Mouse (Mus musculus) embryonic facial prominence, embryonic 15.5 days (tissue): ENCODE data around the gene Ptma. TPM values are rescaled to one million over a fixed set of nuclear protein-coding genes. Genes with fewer than 3 reads are reported as not detected.

Experiments
- ATAC-seq: fragments of 200-750 bp; cut with Nextera tagmentation; 2 replicates; pipeline ENCODE4 v1.8.0; 2017; ENCODE audit warnings: low read depth, moderate TSS enrichment; ENCODE audit not compliant: insufficient number of reproducible peaks, low FRiP score, low TSS enrichment
- H3K27ac ChIP-seq: fragments of 300-500 bp; sonication (generic); replicated peaks from 2 replicates; pipeline ENCODE4 v1.5.1; 2015; ENCODE audit warnings: mild to moderate bottlenecking, inconsistent platforms
- H3K27me3 ChIP-seq: fragments of 300-500 bp; sonication (generic); 2 replicates; pipeline ENCODE4 v1.6.1; 2015; ENCODE audit warnings: inconsistent platforms
- H3K36me3 ChIP-seq: fragments of 300-500 bp; sonication (generic); 2 replicates; pipeline ENCODE4 v1.6.1; 2015; ENCODE audit warnings: mild to moderate bottlenecking, inconsistent platforms
- H3K4me1 ChIP-seq: fragments of 300-500 bp; sonication (generic); 2 replicates; pipeline ENCODE4 v1.6.1; 2015; ENCODE audit warnings: inconsistent platforms
- H3K4me2 ChIP-seq: fragments of 300-500 bp; sonication (generic); replicated peaks from 2 replicates; pipeline ENCODE4 v1.6.1; 2015; ENCODE audit warnings: mild to moderate bottlenecking, inconsistent platforms
- H3K4me3 ChIP-seq: fragments of 300-500 bp; sonication (generic); replicated peaks from 2 replicates; pipeline ENCODE4 v1.5.1; 2015; ENCODE audit warnings: mild to moderate bottlenecking, inconsistent platforms
- H3K9ac ChIP-seq: fragments of 300-500 bp; sonication (generic); 2 replicates; pipeline ENCODE4 v1.6.1; 2015; ENCODE audit warnings: inconsistent platforms
- H3K9me3 ChIP-seq: fragments of 300-500 bp; sonication (generic); replicated peaks from 2 replicates; pipeline ENCODE4 v1.6.1; 2016; ENCODE audit warnings: inconsistent platforms
- WGBS: fragments of 180-500 bp; shearing (Covaris S2); methylation state at CpG from one replicate; pipeline ENCODE4 v1.1.7; 2015; 5-methylcytosine and 5-hydroxymethylcytosine counted together
- polyA plus RNA-seq: library from polyadenylated mRNA; unstranded; fragments of >200 nt; fragmentation: Nextera tagmentation; extraction: Ambion mirVana; gene quantifications from 2 replicates; pipeline ENCODE4 v1.2.1, GENCODE M21; 2015

Gene Ptma
- polyA plus RNA-seq, 1 experiment from 2014 or later: 1,945 TPM

DNA sequence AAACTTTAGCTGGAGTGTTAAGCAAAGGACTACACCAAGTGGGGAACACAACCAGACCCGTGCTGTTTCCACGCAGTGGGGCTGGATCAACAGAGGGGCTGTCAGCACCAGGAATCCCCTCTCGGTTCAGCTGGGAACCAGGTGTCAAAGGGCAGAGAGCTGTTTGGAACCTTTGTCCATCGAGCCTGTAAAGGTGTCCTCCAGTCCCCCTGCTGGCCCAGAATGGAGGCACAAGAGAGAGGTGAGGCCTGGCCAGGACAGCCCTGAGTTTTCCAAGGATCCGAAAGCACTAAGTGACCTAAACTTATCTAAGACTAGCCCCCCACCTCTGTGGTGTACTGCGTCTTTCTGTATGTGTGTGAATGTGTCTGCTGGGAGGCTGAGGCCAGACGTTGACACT lies 6.2 kb upstream of the Ptma start:
- Histone ChIP-seq H3K9me3 (no peaks in the 10 kb centered on the region), H3K27me3 (no peaks in the 10 kb centered on the region), H3K9ac (no peak overlapping the region), H3K4me1 (peaks cover 29% of the 10 kb centered on the region), H3K27ac (no peak overlapping the region), H3K4me3 (no peak overlapping the region), H3K36me3 (no peaks in the 10 kb centered on the region), H3K4me2 (no peak overlapping the region)
- no peak for ATAC-seq
- 39% methylated on average over 7 of the region's 7 CpGs for WGBS

DNA sequence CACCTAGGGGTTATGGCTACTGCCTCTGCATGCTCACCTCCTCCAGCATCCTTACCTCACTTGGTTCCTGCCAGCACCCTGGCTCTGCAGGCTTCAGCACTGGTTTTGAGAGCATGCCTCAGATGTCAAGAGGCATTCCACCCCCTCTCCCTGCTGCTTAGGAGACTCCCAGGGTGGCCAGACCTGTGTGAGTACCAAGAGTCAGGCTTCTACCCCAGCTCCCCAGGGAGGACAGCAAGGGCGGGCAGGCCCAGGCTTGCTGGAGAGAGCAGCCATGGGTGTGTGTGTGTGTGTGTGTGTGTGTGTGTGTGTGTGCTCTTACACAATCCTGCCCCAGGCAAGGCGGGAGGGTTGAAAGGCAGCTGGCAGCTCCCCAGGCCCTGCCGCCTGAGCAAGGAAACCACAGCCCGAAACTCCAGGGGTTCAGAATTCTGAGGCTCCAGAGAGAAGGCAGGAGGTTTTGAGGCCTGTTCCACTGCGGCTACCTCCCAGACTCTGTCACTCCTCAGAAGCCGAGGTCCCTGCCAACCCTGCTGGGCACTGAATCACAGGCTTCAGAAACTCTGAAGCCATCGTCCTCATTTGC lies 4.1 kb upstream of the Ptma start:
- ATAC-seq: no peak
- Histone ChIP-seq H3K9me3 (no peaks in the 10 kb centered on the region), H3K27ac (peak overlapping the region; percentile 100), H3K4me3 (no peak overlapping the region), H3K27me3 (no peaks in the 10 kb centered on the region), H3K36me3 (no peaks in the 10 kb centered on the region), H3K9ac (0 out of 2 replicates have a peak overlapping the region, but pooled peaks have one; percentile 13), H3K4me2 (0 out of 2 replicates have a peak overlapping the region, but pooled peaks have one; percentile 3), H3K4me1 (peaks cover 29% of the 10 kb centered on the region)
- WGBS: 21% methylated on average over 7 of the region's 7 CpGs

DNA sequence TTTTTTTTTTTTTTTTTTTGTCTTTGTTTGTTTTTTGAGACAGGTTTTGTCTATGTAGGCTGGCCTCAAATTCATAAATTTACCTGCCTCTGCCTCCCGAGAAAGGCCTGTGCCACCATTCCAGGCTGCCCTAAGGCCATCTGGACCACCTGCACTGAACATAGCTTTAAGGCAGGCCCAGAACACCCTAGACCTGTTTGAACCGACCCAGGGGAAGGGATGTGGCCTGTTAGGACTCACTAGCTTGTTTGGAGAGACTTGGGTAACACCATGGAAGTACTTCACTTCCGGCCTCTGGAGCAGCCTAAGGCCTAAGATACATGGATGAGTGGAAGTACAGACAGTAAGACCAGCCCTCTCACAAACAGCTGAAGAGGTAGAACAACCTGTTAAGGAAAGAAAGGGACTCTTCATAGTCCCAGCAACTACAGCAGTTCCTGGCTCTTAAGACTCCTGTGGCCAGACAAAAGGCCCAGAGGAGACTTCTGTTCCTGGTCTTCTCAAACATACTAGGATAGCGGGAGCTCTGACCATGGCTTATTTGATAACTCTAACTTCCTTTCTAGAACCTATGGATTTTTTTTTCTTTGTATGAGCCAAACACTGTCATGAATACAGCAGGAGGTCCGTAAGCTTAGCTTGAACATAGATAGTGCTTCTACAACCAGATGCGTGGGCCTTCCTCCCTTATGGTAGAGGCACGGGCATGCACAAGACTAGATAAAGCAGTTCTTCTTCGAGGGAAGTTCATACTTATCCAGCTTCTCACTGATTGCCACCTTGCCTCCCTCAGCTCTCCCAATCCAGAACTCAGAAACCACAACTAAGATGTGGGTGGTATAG lies 2.5 kb upstream of the Ptma start:
- ATAC-seq: no peak
- Histone ChIP-seq H3K27me3 (no peaks in the 10 kb centered on the region), H3K9ac (no peak overlapping the region), H3K36me3 (no peaks in the 10 kb centered on the region), H3K9me3 (no peaks in the 10 kb centered on the region), H3K27ac (peak overlapping the region; percentile 100), H3K4me2 (no peak overlapping the region), H3K4me3 (no peak overlapping the region), H3K4me1 (peaks cover 29% of the 10 kb centered on the region)
- WGBS: 81% methylated on average over 8 of the region's 8 CpGs

GRCm38 (mm10) chr1:86524619-86525498 lies 1.7 kb upstream of the Ptma start:
- H3K9me3 ChIP-seq: no peaks in the 10 kb centered on the region
- H3K4me1 ChIP-seq: peaks cover 37% of the 10 kb centered on the region
- H3K27ac ChIP-seq: peak overlapping the region; percentile 100
- H3K4me2 ChIP-seq: peak overlapping the region; percentile 85
- H3K27me3 ChIP-seq: no peaks in the 10 kb centered on the region
- ATAC-seq: peak; percentile 79
- H3K9ac ChIP-seq: peak overlapping the region; percentile 37
- 2% methylated on average over 53 of the region's 53 CpGs for WGBS
- peaks cover 6% of the 10 kb centered on the region; the same call in 1 of the 2 replicates for H3K36me3 ChIP-seq
- peak overlapping the region; percentile 99 for H3K4me3 ChIP-seq

GRCm38 (mm10) chr1:86525499-86526115 lies 919 bp upstream of the Ptma start:
- H3K27me3 ChIP-seq: no peaks in the 10 kb centered on the region
- no peaks in the 10 kb centered on the region for H3K9me3 ChIP-seq
- H3K27ac ChIP-seq: peak overlapping the region; percentile 100
- peak overlapping the region; percentile 99 for H3K4me3 ChIP-seq
- ATAC-seq: 0 out of 2 replicates have a peak, but pooled peaks have one; percentile 0
- peak overlapping the region; percentile 85 for H3K4me2 ChIP-seq
- WGBS: 0% methylated on average over 44 of the region's 44 CpGs
- H3K36me3 ChIP-seq: peaks cover 7% of the 10 kb centered on the region; the same call in 1 of the 2 replicates
- H3K9ac ChIP-seq: peak overlapping the region; percentile 80
- peaks cover 38% of the 10 kb centered on the region for H3K4me1 ChIP-seq

- H3K4me3 ChIP-seq: peak overlapping the region; percentile 99
- H3K27ac ChIP-seq: peak overlapping the region; percentile 100
- under 1% methylated on average over 101 of the region's 111 CpGs for WGBS
- peak overlapping the region; percentile 99 for H3K9ac ChIP-seq
- peaks cover 48% of the 10 kb centered on the region for H3K4me1 ChIP-seq
- H3K9me3 ChIP-seq: no peaks in the 10 kb centered on the region
- H3K27me3 ChIP-seq: no peaks in the 10 kb centered on the region
- H3K4me2 ChIP-seq: peak overlapping the region; percentile 62
- ATAC-seq: no peak
- peaks cover 14% of the 10 kb centered on the region; the same call in 1 of the 2 replicates for H3K36me3 ChIP-seq
Observed at GRCm38 (mm10) chr1:86526789-86527598, 468 bp downstream of the Ptma start.

GRCm38 (mm10) chr1:86527599-86528486 lies 1.3 kb downstream of the Ptma start:
- Histone ChIP-seq H3K4me1 (peaks cover 47% of the 10 kb centered on the region), H3K27ac (peak overlapping the region; percentile 100), H3K9me3 (no peaks in the 10 kb centered on the region), H3K27me3 (no peaks in the 10 kb centered on the region), H3K4me3 (peak overlapping the region; percentile 99), H3K36me3 (peaks cover 14% of the 10 kb centered on the region; the same call in 1 of the 2 replicates), H3K9ac (peak overlapping the region; percentile 99), H3K4me2 (peak overlapping the region; percentile 62)
- ATAC-seq: 0 out of 2 replicates have a peak, but pooled peaks have one; percentile 3
- WGBS: under 1% methylated on average over 87 of the region's 89 CpGs

- Histone ChIP-seq H3K4me3 (peak overlapping the region; percentile 99), H3K9ac (peak overlapping the region; percentile 99), H3K4me2 (peak overlapping the region; percentile 62), H3K36me3 (peaks cover 14% of the 10 kb centered on the region; the same call in 1 of the 2 replicates), H3K27ac (peak overlapping the region; percentile 100), H3K27me3 (no peaks in the 10 kb centered on the region), H3K4me1 (peaks cover 43% of the 10 kb centered on the region), H3K9me3 (no peaks in the 10 kb centered on the region)
- no peak for ATAC-seq
- WGBS: 0% methylated on average over 15 of the region's 15 CpGs
Observed at GRCm38 (mm10) chr1:86528571-86529180, 2.1 kb downstream of the Ptma start.

- Histone ChIP-seq H3K27ac (peak overlapping the region; percentile 39; the same call in 1 of the 2 replicates), H3K36me3 (peaks cover 14% of the 10 kb centered on the region; the same call in 1 of the 2 replicates)
Observed at GRCm38 (mm10) chr1:86529590-86529989, 3.1 kb downstream of the Ptma start.

More at GRCm38 (mm10) chr1:86529590-86529989, 3.1 kb downstream of the Ptma start:
- H3K4me3 ChIP-seq: peak overlapping the region; percentile 99
- ATAC-seq: no peak
- H3K4me1 ChIP-seq: peaks cover 35% of the 10 kb centered on the region
- no peaks in the 10 kb centered on the region for H3K9me3 ChIP-seq
- 15% methylated on average over 4 of the region's 4 CpGs for WGBS
- peak overlapping the region; percentile 62 for H3K4me2 ChIP-seq
- H3K27me3 ChIP-seq: no peaks in the 10 kb centered on the region
- H3K9ac ChIP-seq: peak overlapping the region; percentile 4; the same call in 1 of the 2 replicates
